Mouse (Mus musculus) cerebellum, adult 18-20 months (tissue): ENCODE results near the gene Eif4a2.
A peak's percentile ranks its signal among the peaks of the same experiment; 100 is the strongest.

Experiments
- DNase-seq, 2 experiments: peaks; one replicate each; pipeline ENCODE4 v3.0.0; 2021

The Eif4a2 gene

DNA sequence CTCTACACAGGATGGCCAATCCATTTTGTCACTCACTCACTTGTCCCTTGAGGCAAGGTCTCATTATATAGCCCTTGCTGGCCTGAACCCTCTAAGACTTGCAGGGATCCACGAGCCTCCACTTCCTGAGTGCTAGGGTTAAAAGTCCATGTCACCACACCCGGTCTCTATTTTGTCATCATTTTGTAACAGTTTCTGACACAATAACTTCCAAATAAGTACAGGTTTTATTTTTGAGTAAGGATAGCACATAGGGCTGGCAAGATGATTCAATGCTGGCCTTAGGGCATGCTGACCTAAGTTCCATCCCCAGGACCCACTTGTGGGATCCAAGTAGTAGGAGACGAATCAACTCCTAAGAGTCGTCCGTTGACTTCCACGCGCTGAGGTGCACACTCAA, 1.1 kb upstream of the Eif4a2 start:
- DNase-seq = no peak

DNA sequence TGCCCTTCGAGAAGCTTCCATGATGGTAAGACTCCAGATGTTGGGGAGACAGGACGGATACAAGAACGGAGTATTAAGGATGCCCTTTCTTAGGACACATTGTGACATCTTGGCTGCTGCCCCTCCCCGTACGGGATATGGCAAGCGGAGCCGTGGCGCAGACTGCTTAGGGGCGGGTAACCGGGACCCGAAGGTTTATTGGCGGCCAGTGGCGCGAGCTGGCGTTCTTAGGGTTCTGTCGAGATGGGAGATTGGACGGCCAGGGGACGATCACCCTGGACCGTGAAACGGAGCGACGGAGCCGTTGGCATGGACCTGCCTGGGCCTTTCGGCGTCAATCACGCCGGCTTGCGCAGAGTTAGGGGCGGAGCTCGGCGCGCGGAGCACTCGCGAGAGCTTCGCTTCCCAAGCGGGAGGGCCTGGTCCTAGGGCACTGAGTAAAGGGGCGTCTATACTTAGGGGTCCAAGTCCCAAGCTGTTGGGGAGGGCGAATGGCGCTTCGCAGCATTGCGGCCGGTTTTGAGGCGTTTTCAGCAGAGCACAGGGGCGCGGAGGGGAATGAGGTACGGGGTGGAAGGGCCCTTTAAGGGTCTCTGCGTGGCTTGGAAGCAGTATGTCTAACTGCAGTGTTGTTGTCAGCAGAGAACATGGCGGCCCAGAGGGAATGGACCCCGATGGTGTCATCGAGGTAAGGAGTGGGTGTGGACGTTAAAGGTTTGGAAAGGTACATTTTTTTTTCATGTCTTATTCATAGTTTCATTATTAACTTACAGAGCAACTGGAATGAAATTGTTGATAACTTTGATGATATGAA, 909 bp downstream of the Eif4a2 start:
- DNase-seq = peak; percentile 84 to 85

DNA sequence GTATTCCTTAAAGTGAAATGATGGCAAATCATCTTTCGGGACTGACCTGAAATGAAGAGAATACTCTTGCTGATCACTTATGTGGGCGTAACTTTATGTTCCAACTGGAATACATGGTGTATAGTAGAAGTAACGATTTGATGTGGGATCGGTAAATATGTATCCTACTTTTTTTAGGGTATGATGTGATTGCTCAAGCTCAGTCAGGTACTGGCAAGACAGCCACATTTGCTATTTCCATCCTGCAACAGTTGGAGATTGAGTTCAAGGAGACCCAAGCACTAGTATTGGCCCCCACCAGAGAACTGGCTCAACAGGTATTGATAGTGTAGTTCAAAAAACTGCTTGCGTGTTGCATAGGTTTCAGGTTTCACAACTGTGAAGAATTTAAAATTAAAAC, 1.7 kb downstream of the Eif4a2 start:
- no peak for DNase-seq

DNA sequence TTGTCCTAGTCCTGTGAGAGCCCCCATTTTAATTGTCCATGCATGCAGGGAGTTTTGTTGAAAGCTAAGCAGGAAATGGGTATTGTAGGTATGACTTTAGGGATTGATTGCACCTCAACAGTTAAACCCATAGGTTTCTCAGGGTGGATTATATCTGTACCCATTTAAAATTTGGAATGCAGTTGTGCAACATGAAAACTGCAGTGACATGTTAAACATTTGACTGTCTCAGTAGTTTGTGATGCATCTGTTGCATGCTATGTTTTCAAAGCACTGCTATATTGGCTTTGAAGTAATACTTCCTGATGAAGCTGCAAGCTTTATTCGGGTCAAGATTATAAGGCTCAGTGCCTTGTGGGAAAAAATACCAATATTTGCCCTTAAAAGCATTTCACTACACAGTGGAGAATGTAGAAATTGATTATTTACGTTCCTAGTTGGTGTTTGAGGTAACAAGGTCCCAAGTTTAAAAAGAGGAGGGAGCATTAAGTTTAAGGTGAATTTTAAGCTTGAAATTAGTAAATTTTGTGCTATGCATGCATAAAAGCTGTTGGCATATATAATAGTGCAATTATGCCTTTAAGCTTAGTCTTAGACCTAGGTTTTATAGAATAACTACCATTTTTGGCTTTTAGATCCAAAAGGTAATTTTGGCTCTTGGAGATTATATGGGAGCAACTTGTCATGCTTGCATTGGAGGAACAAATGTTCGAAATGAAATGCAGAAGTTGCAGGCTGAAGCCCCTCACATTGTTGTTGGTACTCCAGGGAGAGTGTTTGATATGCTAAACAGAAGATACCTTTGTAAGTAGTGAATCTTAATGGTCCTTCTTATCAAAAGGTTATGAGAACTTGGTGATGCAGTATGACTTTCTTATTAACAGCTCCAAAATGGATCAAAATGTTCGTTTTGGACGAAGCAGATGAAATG, 2.4 kb downstream of the Eif4a2 start:
- no peak for DNase-seq

DNA sequence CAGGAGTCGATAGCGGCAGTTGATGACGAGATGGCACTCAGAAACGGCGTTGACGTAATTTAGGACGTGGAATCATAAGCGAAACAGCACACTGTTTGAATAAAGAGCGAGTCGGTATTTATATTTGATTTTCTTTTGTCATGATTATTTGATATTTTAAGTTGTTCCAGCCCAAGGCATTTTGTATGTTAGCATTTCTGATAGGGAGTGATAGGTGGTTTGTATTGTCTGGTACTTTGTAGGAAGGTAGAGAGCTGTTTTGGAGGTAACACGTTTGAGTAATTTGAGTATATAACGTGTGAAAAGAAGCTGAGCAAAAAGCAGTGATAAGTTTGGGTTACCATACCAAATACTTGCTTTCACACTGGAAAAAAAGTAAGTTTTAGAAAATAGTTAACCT, 5.1 kb downstream of the Eif4a2 start:
- DNase-seq = no peak

DNA sequence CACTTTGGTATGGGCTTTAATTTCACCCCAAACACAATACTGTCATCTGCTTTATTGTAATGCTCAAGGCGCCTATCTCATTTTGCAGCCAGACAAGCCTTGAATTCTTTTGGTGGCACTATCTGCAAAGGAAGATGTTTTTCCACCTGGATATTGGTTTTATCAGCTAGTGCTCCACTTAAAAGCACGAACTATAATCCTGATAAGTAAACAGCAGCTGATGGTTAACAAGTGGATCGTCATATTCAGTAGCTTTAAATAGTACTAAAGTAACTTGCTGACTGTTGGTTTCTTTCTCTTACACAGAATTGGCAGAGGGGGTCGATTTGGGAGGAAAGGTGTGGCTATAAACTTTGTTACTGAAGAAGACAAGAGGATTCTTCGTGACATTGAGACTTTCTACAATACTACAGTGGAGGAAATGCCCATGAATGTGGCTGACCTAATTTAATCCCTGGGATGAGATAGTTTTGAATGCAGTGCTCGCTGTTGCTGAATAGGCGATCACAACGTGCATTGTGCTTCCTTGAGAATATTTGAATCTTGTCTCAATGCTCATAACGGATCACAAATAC, 5.7 kb downstream of the Eif4a2 start:
- no peak for DNase-seq

DNA sequence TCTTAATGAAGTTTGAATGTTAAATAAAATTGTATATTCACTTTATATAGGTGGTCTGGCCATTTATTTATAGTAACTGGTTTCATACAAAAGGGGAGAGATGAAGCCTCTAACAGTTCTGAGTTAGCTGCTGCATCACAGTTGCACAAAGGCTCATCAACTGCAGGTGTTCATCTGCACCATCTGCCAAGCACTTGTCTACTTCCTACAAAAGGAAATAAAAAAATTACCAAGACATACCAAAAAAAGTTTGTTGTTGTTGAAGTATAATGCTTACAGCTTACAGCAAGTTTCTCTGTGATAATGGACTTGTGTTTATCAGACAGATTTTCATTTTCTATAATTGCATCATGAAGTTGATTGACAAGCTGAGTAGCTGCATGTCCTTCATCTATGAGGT, 6.7 kb downstream of the Eif4a2 start:
- no peak for DNase-seq

DNA sequence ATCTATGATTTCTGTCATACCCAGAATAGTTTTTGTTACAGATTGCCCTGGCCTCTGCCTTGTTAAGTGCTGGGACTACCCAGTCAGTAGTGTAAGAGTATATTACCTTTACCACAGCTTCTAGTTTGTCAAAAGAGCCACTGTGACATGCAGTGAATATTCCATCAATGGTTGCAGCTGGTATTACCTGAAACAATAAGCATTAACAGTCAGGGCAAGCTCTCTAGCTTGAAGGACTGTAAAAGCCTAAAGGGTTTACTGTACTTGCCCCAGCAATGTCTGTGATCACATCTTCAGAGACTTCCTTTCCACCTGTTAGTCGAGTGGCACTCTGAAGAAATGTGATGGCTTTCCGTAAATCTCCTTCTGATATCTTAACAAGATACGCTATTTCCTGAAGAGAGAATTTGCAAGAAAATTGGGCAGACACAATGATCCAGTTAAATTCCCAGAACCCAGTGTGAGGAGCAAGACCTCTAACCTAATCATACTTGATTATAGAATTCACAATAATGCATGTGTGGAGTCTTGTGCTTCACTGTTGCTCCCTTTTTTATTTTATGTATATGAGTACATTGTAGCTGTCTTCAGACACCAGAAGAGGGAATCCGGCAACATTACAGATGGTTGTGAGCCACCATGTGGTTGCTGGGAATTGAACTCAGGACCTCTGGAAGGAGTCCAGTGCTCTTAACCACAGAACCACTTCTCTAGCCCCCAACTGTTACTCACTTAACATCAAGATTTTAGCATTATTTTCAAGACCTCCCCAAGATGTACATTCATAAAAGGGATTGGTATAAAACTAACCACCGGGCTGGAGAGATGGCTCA, 7.3 kb downstream of the Eif4a2 start:
- no peak for DNase-seq

DNA sequence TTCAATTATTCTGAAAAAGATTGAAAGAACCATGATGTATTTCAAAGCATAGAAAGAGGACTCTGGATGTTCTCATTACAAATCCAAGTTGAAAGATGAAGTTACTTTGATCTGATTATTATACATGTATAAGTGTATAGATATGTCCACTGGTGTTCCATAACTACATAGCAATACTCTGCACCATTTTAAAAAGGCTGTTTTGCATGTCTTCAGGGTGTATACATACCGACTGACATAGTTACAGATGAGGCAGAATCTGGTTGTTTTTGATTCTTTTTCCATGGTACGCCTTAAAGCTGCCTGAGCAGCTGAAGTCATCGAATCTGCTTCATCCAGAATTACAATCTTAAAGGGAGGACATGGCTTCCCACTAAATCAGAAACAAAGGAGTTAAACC, 8.2 kb downstream of the Eif4a2 start:
- DNase-seq = no peak

DNA sequence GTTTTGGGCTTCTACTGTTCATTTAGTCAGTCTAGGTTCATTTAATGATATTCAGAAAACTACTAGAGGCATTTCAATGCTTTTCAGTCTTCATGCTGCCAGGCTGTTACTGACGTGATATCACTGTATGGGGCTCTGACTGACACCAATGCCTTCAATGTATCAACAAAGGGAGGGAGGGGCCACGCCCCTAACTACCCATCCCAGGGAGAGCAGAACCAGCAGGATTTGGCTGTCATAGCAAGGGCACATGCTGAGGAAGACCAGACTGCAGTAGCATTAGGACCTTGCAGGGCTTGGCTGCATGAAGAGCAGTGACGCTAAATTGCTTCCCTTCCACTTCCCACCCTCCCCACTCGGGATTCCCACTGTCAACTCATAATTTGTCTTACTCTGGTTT, 9.9 kb downstream of the Eif4a2 start:
- no peak for DNase-seq

DNA sequence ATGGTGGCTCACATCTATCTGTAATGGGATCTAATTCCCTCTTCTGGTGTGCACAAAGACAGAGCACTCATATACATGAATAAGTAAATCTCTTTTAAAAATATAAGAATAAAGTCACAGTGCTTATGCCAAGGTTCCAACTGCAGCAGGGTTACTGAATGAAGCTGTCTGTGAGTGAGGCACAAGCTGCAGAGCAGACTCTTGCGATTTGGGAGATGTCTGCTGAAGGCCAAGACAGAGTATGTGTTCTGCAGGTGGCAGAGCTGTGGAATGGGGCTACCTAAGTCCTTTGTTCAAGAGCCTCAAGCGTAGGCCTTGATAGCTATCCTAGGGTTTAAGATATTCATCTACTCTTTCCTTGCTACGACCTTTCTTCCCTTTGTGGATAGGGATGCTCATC, 15.2 kb downstream of the Eif4a2 start:
- no peak for DNase-seq

DNA sequence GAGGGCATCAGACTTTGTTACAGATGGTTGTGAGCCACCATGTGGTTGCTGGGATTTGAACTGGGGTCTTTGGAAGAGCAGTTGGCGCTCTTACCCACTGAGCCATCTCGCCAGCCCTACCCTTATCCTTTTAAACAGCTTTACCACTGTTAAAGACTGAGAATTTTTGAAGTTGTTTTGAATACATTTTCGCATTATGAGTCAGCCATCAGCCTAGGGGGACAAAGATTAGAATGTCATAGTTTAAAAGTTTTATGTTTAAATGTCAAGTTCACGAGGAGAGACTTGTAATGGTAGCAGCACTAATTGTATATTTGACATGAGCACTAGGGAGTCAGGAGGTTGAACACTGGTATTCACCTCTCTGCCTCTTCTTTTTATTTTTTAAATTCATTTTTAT, 15.9 kb downstream of the Eif4a2 start:
- DNase-seq = no peak

DNA sequence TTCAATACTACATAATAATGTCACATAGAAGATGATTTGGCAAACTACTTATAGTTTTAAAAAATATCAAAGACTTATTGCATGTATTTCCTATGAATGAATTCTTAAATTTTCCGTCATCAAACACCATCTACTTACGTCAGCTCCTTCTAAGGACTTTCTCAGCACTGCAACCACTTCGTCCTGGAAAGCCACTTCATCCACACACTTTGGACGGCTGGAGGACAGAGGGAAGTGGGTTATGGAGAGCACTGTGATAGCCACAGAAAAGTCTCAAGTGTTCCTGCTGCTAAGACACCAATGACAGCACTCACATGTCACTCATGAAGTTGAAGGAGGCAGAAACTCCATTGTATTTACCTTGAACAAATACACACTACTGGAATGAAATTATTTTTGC, 17.2 kb downstream of the Eif4a2 start:
- no peak for DNase-seq

DNA sequence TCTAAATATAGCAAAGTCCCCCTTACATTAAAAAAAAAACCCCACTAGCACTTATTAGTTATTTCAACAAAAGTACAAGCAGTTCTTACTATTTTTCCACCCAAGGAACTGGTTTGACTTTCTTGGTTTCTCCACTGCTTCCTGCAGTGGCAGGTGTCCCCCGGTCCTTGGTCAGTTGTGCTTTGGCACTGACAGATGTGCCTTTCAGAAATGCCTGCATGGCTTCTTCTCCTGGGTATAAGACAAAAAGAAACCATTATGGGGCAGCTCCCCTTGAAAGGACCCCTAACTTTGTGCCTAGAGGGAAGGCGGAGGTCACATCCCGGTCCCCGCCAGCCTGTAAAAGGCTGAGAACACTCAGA, 20.0 kb downstream of the Eif4a2 start:
- no peak for DNase-seq

DNA sequence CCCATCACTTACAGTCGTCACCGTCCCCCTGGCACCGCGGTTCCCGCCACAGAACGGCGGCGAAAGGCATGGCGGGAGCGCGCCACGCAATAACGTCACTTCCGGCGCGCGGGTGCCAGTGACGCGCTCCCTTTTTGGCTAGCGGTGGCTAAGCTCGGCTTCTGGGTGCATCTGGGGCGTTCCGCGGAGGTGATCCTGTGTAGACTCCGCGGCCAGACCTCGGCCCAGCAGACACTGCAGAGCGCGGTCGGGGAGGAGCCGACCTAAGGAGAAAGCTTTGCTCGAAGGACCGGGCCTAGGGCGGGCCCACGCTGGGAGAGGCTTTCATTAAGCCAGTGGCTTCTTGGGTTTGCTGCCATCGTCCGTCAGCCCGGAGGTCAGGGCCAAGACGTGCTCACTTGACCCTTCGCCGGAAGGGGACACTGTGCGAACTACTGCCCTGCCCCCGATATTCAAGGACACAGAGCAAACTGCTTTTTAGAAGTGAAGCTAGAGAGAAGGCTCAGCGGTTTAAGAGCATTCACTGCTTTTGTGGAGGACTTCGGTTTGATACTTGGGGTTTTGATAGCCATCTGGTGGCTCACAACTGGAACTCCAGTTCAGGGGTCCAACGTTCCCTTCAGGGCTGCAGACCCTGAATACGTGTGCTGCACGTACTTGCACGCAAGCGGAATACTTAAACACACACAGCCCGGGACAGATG, 20.6 kb downstream of the Eif4a2 start, which contains the start of gene Rfc4:
TSS of gene Rfc4 (minus strand) at position 65 of the 703 bp plus-strand sequence.
- peak; percentile 88 to 98 for DNase-seq

DNA sequence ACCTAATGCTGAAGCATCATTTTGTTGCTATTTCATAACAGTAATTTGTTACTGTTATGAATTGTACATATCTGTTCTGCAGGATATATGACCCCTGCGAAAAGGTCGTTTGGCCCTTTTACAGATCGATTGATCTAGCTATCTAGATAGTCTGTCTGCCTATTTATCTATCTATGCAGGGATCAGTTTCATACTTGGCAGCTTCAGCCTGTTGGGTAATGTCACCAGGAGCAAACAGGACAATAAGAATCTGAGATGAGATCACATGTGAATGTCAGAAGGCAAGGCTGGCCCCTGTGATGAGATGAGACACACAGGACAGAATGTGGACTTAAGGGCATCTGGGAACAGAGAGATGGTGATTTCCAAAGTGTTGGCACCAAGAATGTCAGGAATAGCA, 23.1 kb downstream of the Eif4a2 start:
- DNase-seq = no peak

DNA sequence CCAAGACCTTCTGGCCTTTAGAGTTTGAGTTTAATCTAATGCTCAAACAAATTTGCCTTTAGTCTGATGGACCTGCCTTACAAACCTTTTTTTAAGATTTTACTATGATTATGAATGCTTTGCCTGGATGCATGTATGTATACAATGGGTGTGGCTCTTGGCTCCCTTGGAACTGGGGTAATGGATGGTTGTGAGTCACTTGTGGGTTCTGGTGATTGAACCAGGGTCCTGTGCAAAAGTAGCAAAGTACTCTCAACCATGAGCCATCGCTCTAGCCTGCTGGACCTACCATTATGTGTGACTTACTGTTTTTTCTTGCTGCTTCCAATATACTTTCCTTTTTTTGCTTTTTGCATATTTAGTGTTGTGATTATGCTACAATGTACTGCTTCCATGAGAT, 25.1 kb downstream of the Eif4a2 start:
- no peak for DNase-seq

DNA sequence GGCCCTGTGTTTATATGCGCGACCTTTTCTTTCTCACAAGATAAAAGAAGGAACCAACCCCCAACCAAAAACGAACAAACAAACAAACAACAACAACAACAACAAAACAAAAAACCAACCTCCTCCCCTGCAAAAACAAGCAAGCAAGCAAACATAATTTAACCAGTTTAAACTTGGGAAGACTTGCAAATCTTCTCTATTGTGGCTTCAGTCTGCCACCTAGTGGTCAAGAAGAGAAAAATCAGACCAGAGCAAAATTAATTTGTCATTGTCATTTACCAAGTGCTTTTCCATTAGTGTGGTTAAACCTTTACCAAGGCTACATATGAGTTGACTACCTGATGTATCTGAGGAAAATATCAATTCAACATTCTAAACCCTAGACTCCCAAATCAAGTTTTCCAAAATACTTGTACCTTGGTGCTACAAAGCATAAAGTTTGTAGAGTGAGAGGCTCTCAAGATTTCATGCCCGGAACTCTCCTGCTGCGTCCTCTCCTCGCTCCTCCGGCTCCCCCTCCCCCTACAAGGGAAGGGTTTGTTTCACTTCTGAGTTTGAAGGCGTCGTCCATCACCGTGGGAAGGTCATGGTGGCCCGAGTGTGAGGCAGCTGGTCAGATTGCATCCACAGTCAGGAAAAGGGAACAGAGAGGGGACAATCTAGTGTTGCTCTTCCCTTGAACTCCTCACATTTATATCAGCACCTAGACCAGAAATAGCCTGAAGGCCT, 28.3 kb downstream of the Eif4a2 start:
- DNase-seq = peak in 1 of 2 experiments; percentile 11

DNA sequence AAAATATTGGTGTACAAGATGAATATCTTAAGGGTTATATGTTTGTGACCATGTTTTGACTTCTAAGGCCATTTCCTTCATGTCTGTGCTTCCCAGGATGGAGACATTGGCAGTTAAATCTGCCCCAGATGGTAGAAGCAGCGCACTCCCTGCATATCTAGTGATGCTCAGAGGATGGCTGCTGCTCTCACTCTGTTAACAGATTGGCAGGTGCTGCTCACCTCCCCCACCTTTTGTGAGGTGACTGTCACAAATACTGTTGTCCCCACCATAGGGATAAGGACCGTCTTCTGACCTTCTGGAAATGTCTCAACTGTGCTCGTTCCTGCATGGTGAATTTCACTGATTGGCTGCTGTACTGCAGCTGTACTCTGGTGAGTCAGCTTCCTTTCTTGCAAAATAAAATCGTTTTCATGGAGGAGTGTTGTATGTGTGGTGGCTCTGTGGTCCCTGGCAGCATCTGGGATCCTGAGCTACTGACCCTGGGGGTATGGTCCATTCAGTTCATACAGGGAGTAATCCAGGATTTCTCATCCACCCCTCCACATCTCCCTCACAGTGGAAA, 29.2 kb downstream of the Eif4a2 start:
- no peak for DNase-seq

DNA sequence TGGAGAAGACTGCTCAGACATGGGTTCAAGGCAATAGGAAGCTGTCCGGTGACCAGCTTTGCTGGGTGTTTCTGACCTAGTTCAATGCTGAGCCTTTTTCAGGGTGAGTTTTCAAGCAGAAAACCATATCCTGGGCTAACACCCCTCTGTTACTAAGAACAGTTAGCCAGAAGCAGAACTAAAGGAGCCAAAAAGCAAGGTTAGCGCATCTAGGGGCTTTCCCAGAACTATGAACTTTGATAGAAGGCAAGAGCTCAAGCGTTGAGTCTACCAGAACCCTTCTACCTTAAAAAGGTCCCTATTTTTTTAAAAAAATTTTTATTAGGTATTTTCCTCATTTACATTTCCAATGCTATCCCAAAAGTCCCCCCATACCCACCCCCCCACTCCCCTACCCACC, 33.7 kb downstream of the Eif4a2 start:
- no peak for DNase-seq

DNA sequence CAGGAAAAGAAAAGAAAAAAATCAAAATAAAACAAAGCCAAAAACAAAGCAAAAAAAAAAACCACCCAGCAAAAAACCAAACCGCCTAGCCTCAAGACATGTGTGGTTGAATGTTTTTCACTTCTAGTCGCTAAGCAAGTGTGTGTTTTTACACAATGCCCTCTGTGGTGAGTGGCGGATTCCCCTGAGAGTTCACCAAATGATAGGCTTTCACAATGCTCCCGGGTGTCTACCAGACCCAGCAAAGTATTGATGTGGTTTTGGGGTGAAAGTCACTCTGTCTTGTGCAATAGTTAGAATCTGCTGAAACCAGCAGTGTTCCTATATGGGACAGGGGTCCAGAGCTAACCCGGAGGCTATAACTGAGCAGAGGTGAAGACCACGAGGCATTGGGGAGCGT, 37.1 kb downstream of the Eif4a2 start:
- DNase-seq = no peak
